Mouse (Mus musculus) adrenal gland, postnatal 14 days (tissue): ENCODE measurements at regions not wholly inside any gene's neighbourhood (a gene's known extent, or its start where the extent isn't known, plus 50 kb on each side); places are given as distances from the start of the nearest gene placed in this dataset.
"Not testable (repeated sequence)": the region's sequence is repeated elsewhere in the genome, so short reads cannot be mapped to it uniquely, and the experiment has no call there.

Experiments used
- DNase-seq: peaks from one replicate; pipeline ENCODE4 v3.0.0; 2021; ENCODE audit warnings: mixed read lengths

DNA sequence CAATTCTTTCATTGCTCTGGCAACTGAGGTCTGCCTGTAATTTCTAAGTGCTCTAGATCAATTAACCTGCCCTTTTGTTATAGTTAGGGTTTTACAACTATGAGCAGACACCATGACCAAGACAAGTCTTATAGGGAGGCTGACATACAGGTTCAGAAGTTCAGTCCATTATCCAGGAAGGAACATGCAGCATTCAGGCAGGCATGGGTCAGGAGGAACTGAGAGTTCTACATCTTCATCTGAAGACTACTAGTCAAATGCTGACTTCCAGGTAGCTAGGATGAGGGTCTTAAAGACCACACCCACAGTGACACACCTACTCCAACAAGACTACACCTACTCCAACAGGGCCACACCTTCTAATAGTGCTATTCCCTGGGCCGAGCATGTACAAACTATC is 1352.0 kb upstream of the A1bg start:
- DNase-seq = no peak

DNA sequence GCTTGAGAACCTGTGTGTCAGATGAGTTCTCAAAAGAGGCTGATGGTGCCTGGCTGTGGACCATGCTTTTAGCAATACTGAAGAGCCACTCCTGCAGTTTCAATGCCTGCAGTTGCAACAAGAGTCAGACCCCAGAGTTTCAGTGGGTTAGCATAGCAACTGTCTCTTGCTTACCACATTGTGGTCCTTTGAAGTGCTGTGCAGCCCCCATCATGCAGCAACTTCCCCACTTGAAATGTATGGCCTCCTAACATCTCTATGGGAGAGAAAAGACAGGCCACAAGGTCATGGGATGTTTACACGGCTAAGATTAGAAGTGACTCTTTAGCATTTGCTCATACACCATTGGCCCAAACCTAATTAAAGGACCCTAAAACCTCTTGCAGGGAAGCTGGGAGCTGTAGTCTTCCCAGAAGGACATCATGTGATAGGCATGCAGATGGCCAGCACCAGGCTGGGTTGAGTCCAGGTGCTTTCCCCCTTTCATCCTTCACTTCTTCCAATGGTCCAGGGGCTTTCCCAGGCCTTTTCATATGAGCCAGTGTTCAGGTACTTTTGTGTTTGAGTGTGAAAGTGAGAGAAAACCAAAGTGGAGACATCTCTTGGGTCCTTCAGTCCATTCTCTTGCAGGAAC is 1351.2 kb upstream of the A1bg start:
- no peak for DNase-seq

DNA sequence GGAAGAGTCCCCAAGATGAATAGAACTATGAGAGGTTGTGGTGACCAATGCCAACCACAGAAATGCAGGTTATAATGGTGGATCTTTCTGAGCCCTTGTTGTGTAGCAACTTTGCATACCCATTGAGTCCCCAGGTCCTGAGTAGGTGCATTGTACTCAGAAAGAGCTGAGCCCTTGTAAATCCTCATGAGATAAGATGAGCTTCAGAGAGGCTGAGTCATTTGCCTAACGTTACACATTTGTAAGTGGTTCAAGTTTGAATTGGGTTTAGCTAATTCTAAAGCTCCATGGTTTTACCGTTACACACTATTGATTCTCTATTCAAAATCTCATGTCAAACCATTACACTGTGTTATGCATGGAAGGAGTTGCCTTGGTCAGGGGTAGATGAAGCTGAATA is 1349.9 kb upstream of the A1bg start:
- no peak for DNase-seq

DNA sequence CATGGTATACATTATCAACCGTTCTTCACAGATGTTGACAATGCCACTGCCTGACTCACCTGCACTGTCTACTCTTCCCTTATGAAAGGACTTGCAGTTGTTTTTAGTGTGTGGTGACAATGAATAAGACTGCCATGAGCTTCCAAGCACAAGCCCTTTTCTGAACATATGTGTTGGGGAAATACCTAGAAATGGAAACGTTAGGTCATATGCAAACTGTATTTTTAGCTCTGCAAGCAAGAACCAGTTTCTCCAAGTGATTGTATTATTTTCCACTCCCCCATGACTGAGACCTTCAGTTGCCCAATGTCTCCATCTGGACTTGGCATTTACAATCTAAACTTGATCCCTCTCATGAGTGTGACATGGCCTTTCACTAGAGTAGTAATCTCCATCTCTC is 1348.6 kb upstream of the A1bg start:
- no peak for DNase-seq

GRCm38 (mm10) chr15:62268189-62268588 is 1345.4 kb upstream of the A1bg start:
- DNase-seq = no peak

GRCm38 (mm10) chr15:62267536-62267935 is 1344.7 kb upstream of the A1bg start:
- no peak for DNase-seq

GRCm38 (mm10) chr15:62266025-62266424 is 1343.2 kb upstream of the A1bg start:
- DNase-seq = no peak

DNA sequence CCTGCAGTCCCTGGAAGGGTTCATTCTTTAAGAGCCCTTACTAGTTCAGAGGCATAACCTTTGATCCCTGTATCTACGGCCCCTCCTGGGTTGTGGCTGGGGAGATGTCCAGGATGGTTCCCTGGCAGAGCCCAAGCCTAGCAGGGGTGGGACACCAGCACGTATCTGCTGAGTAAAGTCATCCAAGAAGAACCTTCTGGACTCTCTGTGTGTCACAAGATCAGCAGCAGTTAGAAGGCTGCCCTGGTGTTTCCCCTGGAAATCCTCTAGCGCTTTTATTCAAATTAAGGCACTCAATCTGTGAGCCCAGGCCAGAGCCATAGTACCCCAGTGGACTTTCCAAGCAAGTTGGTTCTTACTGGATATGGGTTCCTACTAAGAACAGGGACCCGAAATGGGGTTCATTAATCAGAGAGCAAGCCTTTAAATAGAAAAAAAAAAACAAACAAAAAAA is 1342.7 kb upstream of the A1bg start:
- DNase-seq = no peak

DNA sequence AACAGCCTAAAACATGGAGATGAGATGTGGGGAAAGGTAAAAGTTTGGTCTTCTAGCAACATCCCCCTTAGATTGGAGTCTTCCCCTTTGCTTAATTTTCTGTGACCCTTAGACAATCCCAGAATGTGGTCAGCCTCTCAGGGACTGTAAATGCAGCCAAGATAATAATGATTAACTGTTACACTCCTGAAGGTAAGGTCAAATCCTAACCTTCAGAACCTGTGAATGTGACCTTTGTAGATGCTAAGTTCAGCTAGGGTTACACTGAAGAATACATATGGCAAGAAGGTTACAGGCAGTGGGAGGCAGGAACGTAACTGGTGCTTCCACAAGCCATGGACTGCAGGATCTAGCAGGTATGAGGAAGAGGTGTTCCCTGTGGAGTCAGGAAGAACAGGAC is 1342.2 kb upstream of the A1bg start:
- no peak for DNase-seq

GRCm38 (mm10) chr15:62264183-62264582 is 1341.4 kb upstream of the A1bg start:
- DNase-seq = no peak

DNA sequence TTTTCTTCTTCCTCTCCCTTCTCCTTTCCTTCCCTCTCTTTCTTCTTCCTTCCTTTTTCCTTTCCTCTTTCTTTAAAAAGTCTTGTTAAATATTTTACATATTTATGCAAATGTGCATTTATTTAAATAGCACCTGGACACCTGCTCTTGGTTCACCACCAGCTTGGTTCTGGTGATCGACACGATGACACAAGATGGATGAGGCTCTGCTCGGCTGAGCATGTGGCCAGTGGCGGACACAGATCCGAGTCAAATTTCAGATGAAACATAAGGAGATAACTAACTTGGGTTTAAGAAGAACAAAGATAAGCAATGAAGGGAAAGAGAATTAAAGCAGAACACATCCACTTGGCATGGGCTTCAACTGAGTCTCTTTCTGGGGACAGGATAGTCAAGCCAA is 1339.7 kb upstream of the A1bg start:
- no peak for DNase-seq

- peak; percentile 49 for DNase-seq
Observed at GRCm38 (mm10) chr15:62261520-62261919, 1338.7 kb upstream of the A1bg start.

GRCm38 (mm10) chr15:62258611-62259010 is 1335.8 kb upstream of the A1bg start:
- DNase-seq = no peak

DNA sequence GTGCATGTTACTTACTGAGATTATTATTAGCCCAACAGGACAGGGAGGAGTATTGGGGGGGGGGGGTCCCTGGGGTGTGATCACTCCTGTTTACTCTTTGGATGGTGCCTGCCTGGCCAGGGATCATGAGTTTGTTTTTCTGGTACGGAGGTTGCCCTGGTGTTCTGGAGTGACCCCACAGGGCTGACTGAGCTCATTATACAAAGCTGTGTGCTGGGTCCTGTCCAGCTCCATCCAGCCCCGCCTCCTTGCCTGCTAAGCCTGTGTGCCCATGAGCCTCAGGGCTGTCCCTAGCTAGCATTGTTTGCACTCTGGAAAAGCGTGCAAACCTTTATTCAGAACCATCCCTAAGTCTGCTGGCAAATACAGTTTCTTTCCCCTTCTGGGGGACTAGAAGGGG is 1335.1 kb upstream of the A1bg start:
- DNase-seq = peak; percentile 79

DNA sequence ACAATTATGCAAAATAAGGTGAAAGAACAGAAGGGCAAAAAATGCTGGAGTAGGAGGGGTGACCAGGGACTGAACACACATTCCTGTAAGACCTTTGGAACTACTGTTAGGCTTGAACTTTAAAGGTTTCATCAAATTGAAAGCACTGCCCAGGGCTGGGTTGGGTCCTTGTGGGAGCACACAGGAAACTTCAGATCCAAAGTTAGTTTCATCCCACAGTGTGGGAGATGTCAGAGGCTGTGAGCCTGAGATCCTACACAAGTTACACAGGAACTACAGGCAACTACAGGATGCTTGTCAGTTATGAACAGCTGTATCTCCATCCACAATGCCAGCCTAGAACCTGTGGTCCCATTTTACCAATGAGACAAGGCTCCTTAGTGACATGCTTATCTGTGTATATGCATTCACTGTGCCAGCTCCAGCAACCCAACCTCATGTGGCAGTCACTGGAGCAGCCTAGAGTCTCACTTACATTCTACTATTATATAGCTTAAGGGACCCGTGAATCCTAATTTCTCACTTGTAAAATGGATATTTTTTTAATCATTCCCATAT is 1334.4 kb upstream of the A1bg start:
- no peak for DNase-seq

- peak; percentile 45 for DNase-seq
Observed at GRCm38 (mm10) chr15:62255571-62255970, 1332.8 kb upstream of the A1bg start.

GRCm38 (mm10) chr15:62253724-62254123 is 1330.9 kb upstream of the A1bg start:
- DNase-seq = no peak

DNA sequence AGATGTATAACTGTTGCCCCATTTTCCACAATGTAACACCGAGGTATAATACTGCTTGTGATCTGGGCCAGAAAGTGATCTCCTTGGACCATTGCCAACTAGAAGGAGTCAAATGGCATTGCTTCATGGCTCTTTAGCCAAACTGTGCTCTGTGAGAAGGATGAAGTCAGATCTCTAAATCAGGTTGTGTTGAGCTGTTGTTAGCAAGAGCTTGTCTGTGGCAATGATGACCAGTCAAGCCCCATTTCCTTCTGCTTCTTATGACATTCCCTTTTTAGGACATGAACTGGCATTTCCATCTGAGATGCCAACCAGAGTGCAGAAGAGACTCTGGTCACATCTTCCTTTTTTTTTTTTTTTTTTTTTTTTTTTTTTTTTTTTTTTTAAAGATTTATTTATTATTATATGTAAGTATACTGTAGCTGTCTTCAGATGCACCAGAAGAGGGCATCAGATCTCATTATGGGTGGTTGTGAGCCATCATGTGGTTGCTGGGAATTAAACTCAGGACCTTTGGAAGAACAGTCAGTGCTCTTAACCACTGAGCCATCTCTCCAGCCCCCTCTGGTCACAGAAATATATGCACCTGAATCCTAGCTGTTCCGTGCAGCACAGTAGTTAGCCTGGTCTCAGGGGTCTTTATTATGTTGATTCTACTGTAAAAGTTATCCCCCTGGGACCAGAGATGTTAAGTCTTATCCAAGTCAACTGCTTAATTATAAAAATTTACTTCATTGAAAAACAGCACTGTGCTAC is 1329.4 kb upstream of the A1bg start:
- DNase-seq = not testable (repeated sequence)

GRCm38 (mm10) chr15:62249436-62249835 is 1326.6 kb upstream of the A1bg start:
- no peak for DNase-seq

- DNase-seq = no peak
Observed at GRCm38 (mm10) chr15:62246561-62247079, 1323.8 kb upstream of the A1bg start.

DNA sequence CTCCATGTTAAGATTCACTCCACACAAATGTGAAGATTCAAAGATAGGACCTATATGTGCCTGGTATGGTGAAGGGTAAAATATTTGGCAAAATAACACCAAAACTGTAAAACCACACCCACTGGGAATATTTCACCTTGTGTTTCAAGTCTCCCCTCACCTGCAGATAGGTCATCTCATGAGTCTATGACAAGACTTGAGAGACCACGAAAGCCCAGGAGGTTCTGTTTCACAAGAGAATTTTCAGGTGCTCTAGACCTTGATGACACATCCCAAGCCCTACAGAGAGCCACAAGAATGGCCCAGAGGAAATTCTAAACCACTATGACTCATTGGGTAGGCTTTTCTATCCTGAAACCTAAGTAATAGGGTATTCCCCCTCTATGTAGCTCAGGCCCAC is 1322.4 kb upstream of the A1bg start:
- DNase-seq = no peak

DNA sequence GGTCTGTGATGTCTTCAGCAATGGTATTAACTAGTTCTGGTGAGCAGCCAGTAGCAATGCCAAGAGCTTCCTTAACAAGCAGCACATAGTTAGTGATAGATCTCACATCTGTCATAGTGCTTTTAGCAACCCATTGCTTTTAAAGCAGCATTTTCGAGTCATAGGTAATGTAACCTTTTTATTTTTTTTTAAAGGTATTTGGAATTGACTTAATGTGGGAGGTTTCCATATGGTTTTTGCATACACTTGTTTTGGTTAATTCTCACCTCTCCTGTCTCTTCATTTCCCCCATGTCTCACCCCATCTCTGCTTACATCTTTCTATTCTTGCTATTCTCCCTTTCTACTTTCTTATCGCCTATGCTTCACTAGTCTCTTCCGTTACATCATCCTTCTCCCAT is 1322.0 kb upstream of the A1bg start:
- DNase-seq = no peak

DNA sequence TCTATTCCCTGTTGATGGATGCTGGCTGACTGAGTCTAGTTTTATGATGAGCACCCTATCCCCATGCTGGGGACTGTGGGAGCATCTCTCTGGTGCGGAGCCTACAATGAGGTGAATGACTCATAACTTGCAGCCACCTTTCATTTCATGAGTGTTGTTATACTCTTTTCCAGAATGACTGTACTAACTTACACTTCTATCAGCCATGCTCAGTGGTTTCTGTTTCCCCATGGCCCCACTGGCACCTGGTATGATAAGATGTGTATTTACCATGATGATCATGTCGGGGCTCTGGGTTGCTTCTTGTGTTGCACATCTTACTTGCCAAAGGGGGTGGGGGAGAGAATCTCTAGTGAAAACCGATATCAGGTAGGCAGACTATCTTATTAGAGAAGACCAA is 1317.2 kb upstream of the A1bg start:
- DNase-seq = no peak
